Mouse (Mus musculus) mesoderm, embryonic 11.5 days (tissue): Measurements from ENCODE around the gene Tada2b.
A peak's percentile ranks its signal among the peaks of the same experiment; 100 is the strongest.

Experiments
- DNase-seq: peaks from one replicate; pipeline ENCODE4 v3.0.0-alpha.2; 2012; ENCODE audit warnings: low read depth, low spot score

Tada2b gene

GRCm38 (mm10) chr5:36446166-36446890 is 37.8 kb downstream of the Tada2b start:
- DNase-seq: no peak

GRCm38 (mm10) chr5:36445028-36445427 is 39.1 kb downstream of the Tada2b start:
- DNase-seq: no peak

GRCm38 (mm10) chr5:36444611-36445010 is 39.5 kb downstream of the Tada2b start:
- no peak for DNase-seq

DNA sequence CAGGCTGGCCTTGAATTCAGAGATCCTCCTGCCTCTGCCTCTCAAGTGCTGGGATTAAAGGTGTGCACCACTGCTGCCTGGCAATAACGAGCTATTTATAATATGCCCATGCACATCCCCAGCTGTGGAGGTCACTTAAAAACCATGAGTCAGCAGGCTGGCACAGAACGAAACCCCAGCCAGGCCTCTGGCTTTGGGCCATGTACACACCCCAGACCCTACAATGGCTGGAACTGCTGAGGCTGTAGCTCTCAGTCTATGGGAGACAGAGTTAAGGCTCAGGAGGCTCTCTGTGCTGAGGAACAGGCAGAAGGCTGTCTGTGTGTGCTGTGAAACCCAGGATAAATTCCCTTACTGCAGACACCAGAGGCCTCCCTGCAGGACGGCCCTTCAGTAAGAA is 43.3 kb downstream of the Tada2b start:
- no peak for DNase-seq

GRCm38 (mm10) chr5:36436858-36437257 is 47.2 kb downstream of the Tada2b start:
- no peak for DNase-seq

GRCm38 (mm10) chr5:36434398-36434967 is 49.6 kb downstream of the Tada2b start:
- no peak for DNase-seq

DNA sequence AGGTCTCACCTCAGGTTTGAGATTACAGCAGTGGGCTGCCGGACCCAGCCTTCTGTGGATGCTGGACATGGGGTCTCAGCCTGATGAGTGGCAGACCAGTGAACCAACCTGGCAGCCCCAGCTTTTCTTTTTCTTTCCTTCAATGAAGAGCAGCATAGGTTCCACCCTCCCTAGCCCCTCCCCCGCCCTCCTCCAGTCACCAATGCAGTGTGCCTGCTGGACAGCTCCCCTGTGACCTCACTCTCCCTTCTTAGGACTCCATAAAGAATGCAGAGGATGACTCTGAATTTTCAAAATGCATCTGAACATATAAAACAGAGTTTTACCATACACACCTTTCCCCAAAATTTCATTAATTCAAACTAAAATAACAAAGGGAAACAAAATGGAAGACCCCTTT is 52.4 kb downstream of the Tada2b start:
- no peak for DNase-seq

- DNase-seq: no peak
Measured at GRCm38 (mm10) chr5:36429551-36429950, 54.5 kb downstream of the Tada2b start.

GRCm38 (mm10) chr5:36427831-36428230 is 56.3 kb downstream of the Tada2b start:
- DNase-seq: peak; percentile 60

- no peak for DNase-seq
Measured at GRCm38 (mm10) chr5:36426404-36426803, 57.7 kb downstream of the Tada2b start.

- no peak for DNase-seq
Measured at GRCm38 (mm10) chr5:36424676-36425075, 59.4 kb downstream of the Tada2b start.
